Mouse (Mus musculus): ENCODE measurements around the gene Rsu1. TPM values are rescaled to one million over a fixed set of nuclear protein-coding genes. Genes with fewer than 3 reads are reported as not detected.
"Not testable (repeated sequence)": the region's sequence is repeated elsewhere in the genome, so short reads cannot be mapped to it uniquely, and the experiment has no call there.

Rsu1 gene
- total RNA-seq, 4 experiments from 2014 or later: 41.2 to 46.0 (median 41.6) TPM

- peak; percentile 6 for DNase-seq (ENCODE audit: low spot score)
Measured at GRCm38 (mm10) chr2:13226031-13226430, 45.2 kb downstream of the Rsu1 start.

GRCm38 (mm10) chr2:13224546-13224945 lies 46.7 kb downstream of the Rsu1 start:
- DNase-seq (ENCODE audit: low spot score): no peak

- DNase-seq (ENCODE audit: low spot score): no peak
Measured at GRCm38 (mm10) chr2:13223451-13223850, 47.8 kb downstream of the Rsu1 start.

- no peak for DNase-seq (ENCODE audit: low spot score)
Measured at GRCm38 (mm10) chr2:13220141-13220540, 51.1 kb downstream of the Rsu1 start.

- no peak for DNase-seq (ENCODE audit: low spot score)
Measured at GRCm38 (mm10) chr2:13218112-13218511, 53.1 kb downstream of the Rsu1 start.

GRCm38 (mm10) chr2:13206825-13207224 lies 64.4 kb downstream of the Rsu1 start:
- no peak for DNase-seq (ENCODE audit: low spot score)

GRCm38 (mm10) chr2:13206367-13206766 lies 64.8 kb downstream of the Rsu1 start:
- no peak for DNase-seq (ENCODE audit: low spot score)

GRCm38 (mm10) chr2:13202805-13203475 lies 68.3 kb downstream of the Rsu1 start:
- DNase-seq (ENCODE audit: low spot score): no peak

GRCm38 (mm10) chr2:13199713-13200112 lies 71.5 kb downstream of the Rsu1 start:
- no peak for DNase-seq (ENCODE audit: low spot score)

GRCm38 (mm10) chr2:13199033-13199432 lies 72.2 kb downstream of the Rsu1 start:
- no peak for DNase-seq (ENCODE audit: low spot score)

GRCm38 (mm10) chr2:13195540-13195939 lies 75.7 kb downstream of the Rsu1 start:
- no peak for DNase-seq (ENCODE audit: low spot score)

GRCm38 (mm10) chr2:13192157-13192556 lies 79.1 kb downstream of the Rsu1 start:
- DNase-seq (ENCODE audit: low spot score): no peak

GRCm38 (mm10) chr2:13190767-13191166 lies 80.4 kb downstream of the Rsu1 start:
- no peak for DNase-seq (ENCODE audit: low spot score)

- peak; percentile 7 for DNase-seq (ENCODE audit: low spot score)
Measured at GRCm38 (mm10) chr2:13188831-13189495, 82.3 kb downstream of the Rsu1 start.

- DNase-seq (ENCODE audit: low spot score): no peak
Measured at GRCm38 (mm10) chr2:13183124-13183523, 88.1 kb downstream of the Rsu1 start.

GRCm38 (mm10) chr2:13181899-13182298 lies 89.3 kb downstream of the Rsu1 start:
- DNase-seq (ENCODE audit: low spot score): not testable (repeated sequence)

GRCm38 (mm10) chr2:13177698-13178395 lies 93.4 kb downstream of the Rsu1 start:
- DNase-seq (ENCODE audit: low spot score): no peak

- DNase-seq (ENCODE audit: low spot score): no peak
Measured at GRCm38 (mm10) chr2:13176304-13176620, 95.0 kb downstream of the Rsu1 start.

GRCm38 (mm10) chr2:13175536-13176303 lies 95.5 kb downstream of the Rsu1 start:
- no peak for DNase-seq (ENCODE audit: low spot score)

GRCm38 (mm10) chr2:13174461-13174860 lies 96.8 kb downstream of the Rsu1 start:
- no peak for DNase-seq (ENCODE audit: low spot score)

- DNase-seq (ENCODE audit: low spot score): no peak
Measured at GRCm38 (mm10) chr2:13170651-13171050, 100.6 kb downstream of the Rsu1 start.

- DNase-seq (ENCODE audit: low spot score): no peak
Measured at GRCm38 (mm10) chr2:13169962-13170361, 101.3 kb downstream of the Rsu1 start.

Data from heart, adult 8-10 months (tissue).